Mouse (Mus musculus) T-cell, adult 2 months (primary cell): ENCODE results near the gene Fancd2os.

Experiments
- DNase-seq: peaks from one replicate; pipeline ENCODE4 v3.0.0; 2022; ENCODE audit warnings: low spot score

Fancd2os gene

GRCm38 (mm10) chr6:113600543-113601139 lies at the start of gene Fancd2os:
Gene Fancd2os (minus strand): TSS chr6:113600715.
- DNase-seq: no peak

- no peak for DNase-seq
Observed at GRCm38 (mm10) chr6:113650197-113650640, 49.7 kb upstream of the Fancd2os start.

GRCm38 (mm10) chr6:113649346-113650196 lies 49.1 kb upstream of the Fancd2os start:
- no peak for DNase-seq

GRCm38 (mm10) chr6:113644808-113645207 lies 44.3 kb upstream of the Fancd2os start:
- no peak for DNase-seq

GRCm38 (mm10) chr6:113643967-113644366 lies 43.5 kb upstream of the Fancd2os start:
- no peak for DNase-seq

GRCm38 (mm10) chr6:113643021-113643420 lies 42.5 kb upstream of the Fancd2os start:
- DNase-seq: no peak

GRCm38 (mm10) chr6:113642605-113643004 lies 42.1 kb upstream of the Fancd2os start:
- DNase-seq: no peak

- DNase-seq: no peak
Observed at GRCm38 (mm10) chr6:113639201-113639600, 38.7 kb upstream of the Fancd2os start.

- DNase-seq: peak; percentile 93
Observed at GRCm38 (mm10) chr6:113638302-113639040, 38.0 kb upstream of the Fancd2os start, which contains the start of gene Irak2. Gene Irak2 (plus strand): TSS chr6:113638467.

- no peak for DNase-seq
Observed at GRCm38 (mm10) chr6:113632863-113633262, 32.3 kb upstream of the Fancd2os start.

GRCm38 (mm10) chr6:113630322-113630721 lies 29.8 kb upstream of the Fancd2os start:
- DNase-seq: no peak

GRCm38 (mm10) chr6:113624989-113625770 lies 24.7 kb upstream of the Fancd2os start:
- DNase-seq: no peak

GRCm38 (mm10) chr6:113623941-113624751 lies 23.6 kb upstream of the Fancd2os start, which contains the start of gene Vhl:
Gene Vhl (plus strand): TSS chr6:113623959.
- DNase-seq: peak; percentile 73

GRCm38 (mm10) chr6:113623386-113623785 lies 22.9 kb upstream of the Fancd2os start:
- no peak for DNase-seq

GRCm38 (mm10) chr6:113615489-113615888 lies 15.0 kb upstream of the Fancd2os start:
- DNase-seq: no peak

GRCm38 (mm10) chr6:113614997-113615396 lies 14.5 kb upstream of the Fancd2os start:
- no peak for DNase-seq

GRCm38 (mm10) chr6:113614152-113614551 lies 13.6 kb upstream of the Fancd2os start:
- DNase-seq: no peak

GRCm38 (mm10) chr6:113612258-113612969 lies 11.9 kb upstream of the Fancd2os start:
- DNase-seq: no peak

GRCm38 (mm10) chr6:113609293-113609692 lies 8.8 kb upstream of the Fancd2os start:
- DNase-seq: no peak

GRCm38 (mm10) chr6:113608871-113609270 lies 8.4 kb upstream of the Fancd2os start:
- no peak for DNase-seq
